Mouse (Mus musculus) midbrain, embryonic 14.5 days (tissue): Measurements from ENCODE around the gene Utp11. TPM values are rescaled to one million over a fixed set of nuclear protein-coding genes. Genes with fewer than 3 reads are reported as not detected.

Source experiments
- ATAC-seq: fragments of 200-750 bp; cut with Nextera tagmentation; 2 replicates; pipeline ENCODE4 v1.8.0; 2017; ENCODE audit warnings: moderate number of reproducible peaks, moderate library complexity; ENCODE audit not compliant: low FRiP score, low TSS enrichment
- DNase-seq: peaks from one replicate; pipeline ENCODE4 v3.0.0-alpha.2; 2015
- H3K27ac ChIP-seq: fragments of 300-500 bp; sonication (generic); replicated peaks from 2 replicates; pipeline ENCODE4 v1.5.1; 2014; ENCODE audit warnings: mild to moderate bottlenecking, low read depth, low read length, moderate library complexity
- H3K27me3 ChIP-seq: fragments of 300-500 bp; sonication (generic); 2 replicates; pipeline ENCODE4 v1.6.1; 2014; ENCODE audit warnings: low read length, control low read depth, mixed read lengths; ENCODE audit not compliant: control insufficient read depth, insufficient read depth
- H3K36me3 ChIP-seq: fragments of 300-500 bp; sonication (generic); 2 replicates; pipeline ENCODE4 v1.6.1; 2014; ENCODE audit warnings: low read length, control low read depth; ENCODE audit not compliant: control insufficient read depth, insufficient read depth
- H3K4me1 ChIP-seq: fragments of 300-500 bp; sonication (generic); 2 replicates; pipeline ENCODE4 v1.6.1; 2014; ENCODE audit warnings: mild to moderate bottlenecking, antibody characterized with exemption, low read length, control low read depth; ENCODE audit not compliant: control insufficient read depth, insufficient read depth
- H3K4me2 ChIP-seq: fragments of 300-500 bp; sonication (generic); 2 replicates; pipeline ENCODE4 v1.6.1; 2014; ENCODE audit warnings: mild to moderate bottlenecking, low read length, moderate library complexity
- H3K4me3 ChIP-seq: fragments of 300-500 bp; sonication (generic); replicated peaks from 2 replicates; pipeline ENCODE4 v1.5.1; 2014; ENCODE audit warnings: low read depth, low read length
- H3K9ac ChIP-seq: fragments of 300-500 bp; sonication (generic); replicated peaks from 2 replicates; pipeline ENCODE4 v1.6.1; 2014; ENCODE audit warnings: mild to moderate bottlenecking, low read length, moderate library complexity
- H3K9me3 ChIP-seq: fragments of 300-500 bp; sonication (generic); 2 replicates; pipeline ENCODE4 v1.6.1; 2016; ENCODE audit warnings: low read length, control low read depth, mixed read lengths; ENCODE audit not compliant: control insufficient read depth
- WGBS: fragments of 180-500 bp; shearing (Covaris S2); extraction: QIAGEN DNeasy Blood & Tissue Kit; methylation state at CpG from one replicate; pipeline ENCODE4 v1.1.7; 2014; 5-methylcytosine and 5-hydroxymethylcytosine counted together
- microRNA counts: library from miRNA; unstranded; fragments of <30 nt; microRNA quantifications from one replicate; lab custom pipeline; 2016
- microRNA-seq: library from miRNA; unstranded; fragments of <30 nt; microRNA quantifications from one replicate; pipeline ENCODE4, GENCODE M21; 2016
- polyA plus RNA-seq: library from polyadenylated mRNA; unstranded; fragments of >200 nt; fragmentation: Nextera tagmentation; extraction: Ambion mirVana; gene quantifications from 2 replicates; pipeline ENCODE4 v1.2.1, GENCODE M21; 2014

Gene Utp11
- polyA plus RNA-seq, 1 experiment from 2014 or later = 38.2 TPM

DNA sequence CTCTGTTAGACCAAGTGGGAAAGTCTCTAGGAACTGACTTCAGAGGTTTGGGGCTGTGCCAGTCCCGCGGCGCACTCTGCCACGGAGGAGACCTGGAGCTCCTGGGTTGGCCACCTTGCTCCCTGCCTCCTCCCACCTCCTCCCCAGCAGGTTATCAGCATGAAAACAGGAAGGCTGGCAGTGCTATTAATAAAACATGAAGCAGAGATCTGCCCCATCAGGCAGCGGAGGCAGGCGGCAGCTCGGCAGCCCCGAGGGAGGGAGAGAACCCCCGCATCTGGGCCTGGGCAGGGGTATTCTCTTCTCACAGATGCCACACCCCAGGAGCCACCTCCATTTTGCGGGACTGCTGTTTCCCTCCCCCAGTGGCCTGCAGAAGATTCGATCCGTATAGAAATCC is 53.7 kb downstream of the Utp11 start:
- H3K9me3 ChIP-seq = no peaks in the 10 kb centered on the region
- no peak overlapping the region for H3K9ac ChIP-seq
- peaks cover 11% of the 10 kb centered on the region for H3K4me1 ChIP-seq
- H3K27ac ChIP-seq = no peak overlapping the region
- 15% methylated on average over 12 of the region's 12 CpGs for WGBS
- ATAC-seq (no peak; the same call in 1 of the 2 replicates), DNase-seq (peak; percentile 68)
- no peaks in the 10 kb centered on the region for H3K36me3 ChIP-seq
- H3K27me3 ChIP-seq = no peaks in the 10 kb centered on the region
- peak overlapping the region; percentile 23 for H3K4me2 ChIP-seq
- no peak overlapping the region for H3K4me3 ChIP-seq

DNA sequence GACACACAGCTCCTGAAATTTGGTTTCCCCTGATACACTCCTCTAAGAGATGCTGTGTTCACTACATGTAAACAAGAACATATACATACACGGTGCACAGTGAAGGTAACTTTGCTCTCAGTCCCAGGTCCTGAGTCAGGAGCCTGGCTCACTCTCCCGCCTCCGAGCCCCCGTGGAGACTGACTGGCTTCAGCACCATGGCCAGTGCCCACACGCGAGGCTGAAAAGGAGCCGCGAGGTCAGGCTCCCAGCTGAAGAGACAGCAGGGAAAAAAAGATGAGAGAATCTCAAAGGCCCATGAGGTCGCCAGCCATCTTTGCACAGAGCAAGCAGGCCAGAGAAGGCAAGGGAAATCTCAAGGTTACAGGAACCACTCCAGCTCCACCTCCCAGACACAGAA is 60.1 kb downstream of the Utp11 start:
- H3K4me2 ChIP-seq = no peak overlapping the region
- no peaks in the 10 kb centered on the region for H3K27me3 ChIP-seq
- peak; percentile 44 for DNase-seq
- no peak overlapping the region for H3K9ac ChIP-seq
- H3K9me3 ChIP-seq = no peaks in the 10 kb centered on the region
- no peaks in the 10 kb centered on the region for H3K4me1 ChIP-seq
- no peaks in the 10 kb centered on the region for H3K36me3 ChIP-seq
- no peak overlapping the region for H3K27ac ChIP-seq
- WGBS = 10% methylated on average over 9 of the region's 9 CpGs
- no peak overlapping the region for H3K4me3 ChIP-seq
- no peak for ATAC-seq

DNA sequence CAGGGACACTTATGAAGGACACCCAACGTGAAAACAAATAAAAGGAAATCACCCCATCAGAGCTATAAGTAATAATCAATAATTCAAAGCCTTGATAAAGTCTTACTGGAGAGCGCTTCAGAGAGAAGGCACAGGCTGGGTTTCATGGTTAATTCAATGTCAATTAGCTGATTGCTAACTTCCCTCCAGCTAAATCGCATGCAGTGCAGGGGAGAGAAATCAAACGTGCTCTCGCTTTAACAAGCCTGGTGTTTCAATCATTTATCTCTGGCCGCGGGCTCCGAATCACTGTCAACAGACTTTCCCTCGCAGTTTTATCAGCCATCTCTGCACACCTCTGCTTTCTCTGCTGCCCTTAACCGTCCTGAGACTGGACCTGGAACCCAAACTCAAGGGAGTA is 60.5 kb downstream of the Utp11 start:
- H3K27me3 ChIP-seq = no peaks in the 10 kb centered on the region
- ATAC-seq = no peak
- H3K9me3 ChIP-seq = no peaks in the 10 kb centered on the region
- 46% methylated on average over 10 of the region's 10 CpGs for WGBS
- no peak overlapping the region for H3K27ac ChIP-seq
- H3K4me3 ChIP-seq = no peak overlapping the region
- no peak overlapping the region for H3K9ac ChIP-seq
- DNase-seq = peak; percentile 67
- H3K4me2 ChIP-seq = no peak overlapping the region
- no peaks in the 10 kb centered on the region for H3K4me1 ChIP-seq
- H3K36me3 ChIP-seq = no peaks in the 10 kb centered on the region

DNA sequence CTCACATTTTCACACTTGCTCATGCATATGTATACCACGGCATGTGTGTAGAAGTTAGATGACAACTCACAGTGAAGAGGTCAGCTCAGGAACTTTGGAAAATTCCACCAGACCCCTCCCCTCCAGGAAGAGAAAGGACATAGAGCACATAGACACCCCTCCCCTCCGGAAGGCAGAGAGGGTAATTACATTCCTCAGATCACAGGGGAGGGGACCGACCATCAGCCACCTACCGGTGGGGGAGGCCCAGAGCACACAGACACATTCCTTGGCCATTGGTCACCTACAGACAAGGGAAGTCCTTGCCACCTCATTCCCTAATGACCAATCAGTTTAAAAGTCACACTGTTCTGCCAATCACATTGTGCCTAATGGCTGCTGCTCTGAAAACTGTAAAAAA is 61.9 kb downstream of the Utp11 start:
- ATAC-seq (no peak), DNase-seq (no peak)
- H3K4me1 ChIP-seq = peaks cover 3% of the 10 kb centered on the region; the same call in 1 of the 2 replicates
- no peak overlapping the region for H3K4me2 ChIP-seq
- no peaks in the 10 kb centered on the region for H3K36me3 ChIP-seq
- H3K27ac ChIP-seq = no peak overlapping the region
- WGBS = 67% methylated on average over 4 of the region's 4 CpGs
- H3K9me3 ChIP-seq = no peaks in the 10 kb centered on the region
- H3K9ac ChIP-seq = no peak overlapping the region
- H3K4me3 ChIP-seq = no peak overlapping the region
- H3K27me3 ChIP-seq = no peaks in the 10 kb centered on the region

MicroRNA genes within 50 kb of the gene (microRNA counts, 519-probe panel; counts per million panel counts)
- not detected for microRNA mmu-miR-697 (lab: Ali Mortazavi, UCI)

Small RNAs within 50 kb of the gene (microRNA-seq; reads per million reads assigned to microRNA genes)
- gene Gm24721 (not detected), gene Mir697 (not detected)

Other genes with a start within 250 kb of the Utp11 start
- 0.61 and 0.84 TPM in 2 replicates for gene 3100002H09Rik, start 82.8 kb downstream of the Utp11 start, polyA plus RNA-seq
- gene Pou3f1, start 36.8 kb downstream of the Utp11 start, polyA plus RNA-seq = 21.7 and 22.6 TPM in 2 replicates
- gene Fhl3, start 7.1 kb upstream of the Utp11 start, polyA plus RNA-seq = 0.73 and 1.8 TPM in 2 replicates
- 94.9 and 116 TPM in 2 replicates for gene Sf3a3, start 21.2 kb upstream of the Utp11 start, polyA plus RNA-seq
- gene Inpp5b, start 48.2 kb upstream of the Utp11 start, polyA plus RNA-seq = 16.4 and 26.4 TPM in 2 replicates
- 11.4 and 13.4 TPM in 2 replicates for gene Mtf1, start 108.5 kb upstream of the Utp11 start, polyA plus RNA-seq
- gene Yrdc, start 157.1 kb upstream of the Utp11 start, polyA plus RNA-seq = 57.3 and 59.1 TPM in 2 replicates
- gene 1110065P20Rik, start 157.6 kb upstream of the Utp11 start, polyA plus RNA-seq = 85.1 and 110 TPM in 2 replicates
- 16.9 and 18.5 TPM in 2 replicates for gene Maneal, start 168.6 kb upstream of the Utp11 start, polyA plus RNA-seq
- 9.6 and 10.7 TPM in 2 replicates for gene Epha10, start 187.3 kb upstream of the Utp11 start, polyA plus RNA-seq
- gene 9930104L06Rik, start 243.4 kb upstream of the Utp11 start, polyA plus RNA-seq = 4.9 and 5.6 TPM in 2 replicates
- gene Cdca8, start 245.7 kb upstream of the Utp11 start, polyA plus RNA-seq = 22.8 and 34.7 TPM in 2 replicates